Mouse (Mus musculus) stomach, embryonic 16.5 days (tissue): ENCODE measurements around the gene Paxip1. TPM values are rescaled to one million over a fixed set of nuclear protein-coding genes. Genes with fewer than 3 reads are reported as not detected.

ENCODE experiments used
- ATAC-seq: fragments of 200-750 bp; cut with Nextera tagmentation; 2 replicates; pipeline ENCODE4 v1.8.0; 2017; ENCODE audit warnings: moderate number of reproducible peaks, moderate TSS enrichment; ENCODE audit not compliant: insufficient read depth, low FRiP score
- H3K27ac ChIP-seq: fragments of 300-500 bp; sonication (generic); 2 replicates; pipeline ENCODE4 v1.5.1; 2014; ENCODE audit warnings: low read length
- H3K27me3 ChIP-seq: fragments of 300-500 bp; sonication (generic); 2 replicates; pipeline ENCODE4 v1.6.1; 2014; ENCODE audit warnings: low read length, control low read depth, mixed read lengths; ENCODE audit not compliant: control insufficient read depth, insufficient read depth
- H3K36me3 ChIP-seq: fragments of 300-500 bp; sonication (generic); 2 replicates; pipeline ENCODE4 v1.6.1; 2014; ENCODE audit warnings: low read length; ENCODE audit not compliant: control insufficient read depth, insufficient read depth
- H3K4me1 ChIP-seq: fragments of 300-500 bp; sonication (generic); 2 replicates; pipeline ENCODE4 v1.6.1; 2014; ENCODE audit warnings: low read length, control low read depth, mixed read lengths; ENCODE audit not compliant: control insufficient read depth, insufficient read depth
- H3K4me2 ChIP-seq: fragments of 300-500 bp; sonication (generic); 2 replicates; pipeline ENCODE4 v1.6.1; 2014; ENCODE audit warnings: low read depth, low read length, mixed read lengths
- H3K4me3 ChIP-seq: fragments of 300-500 bp; sonication (generic); replicated peaks from 2 replicates; pipeline ENCODE4 v1.5.1; 2014; ENCODE audit warnings: mild to moderate bottlenecking, low read length
- H3K9ac ChIP-seq: fragments of 300-500 bp; sonication (generic); 2 replicates; pipeline ENCODE4 v1.6.1; 2014; ENCODE audit warnings: low read length
- H3K9me3 ChIP-seq: fragments of 300-500 bp; sonication (generic); replicated peaks from 2 replicates; pipeline ENCODE4 v1.6.1; 2016; ENCODE audit warnings: low read length, control low read depth; ENCODE audit not compliant: control insufficient read depth
- WGBS: fragments of 180-500 bp; shearing (Covaris S2); extraction: QIAGEN DNeasy Blood & Tissue Kit; methylation state at CpG from one replicate; pipeline ENCODE4 v1.1.7; 2014; 5-methylcytosine and 5-hydroxymethylcytosine counted together
- polyA plus RNA-seq: library from polyadenylated mRNA; unstranded; fragments of >200 nt; fragmentation: Nextera tagmentation; extraction: Ambion mirVana; gene quantifications from 2 replicates; pipeline ENCODE4 v1.2.1, GENCODE M21; 2015

Gene Paxip1
- polyA plus RNA-seq, 1 experiment from 2014 or later = 23.1 TPM

GRCm38 (mm10) chr5:27711461-27712192 is 79.9 kb downstream of the Paxip1 start:
- H3K4me3 ChIP-seq = no peak overlapping the region
- H3K27ac ChIP-seq = no peak overlapping the region
- H3K36me3 ChIP-seq = no peaks in the 10 kb centered on the region
- 69% methylated on average over 8 of the region's 8 CpGs for WGBS
- no peak overlapping the region for H3K4me2 ChIP-seq
- H3K27me3 ChIP-seq = no peaks in the 10 kb centered on the region
- H3K9ac ChIP-seq = no peak overlapping the region
- no peaks in the 10 kb centered on the region for H3K9me3 ChIP-seq
- ATAC-seq = no peak
- peaks cover 9% of the 10 kb centered on the region; the same call in 1 of the 2 replicates for H3K4me1 ChIP-seq

GRCm38 (mm10) chr5:27708209-27708608 is 83.3 kb downstream of the Paxip1 start:
- no peak overlapping the region for H3K27ac ChIP-seq
- H3K4me2 ChIP-seq = no peak overlapping the region
- peaks cover 9% of the 10 kb centered on the region; the same call in 1 of the 2 replicates for H3K4me1 ChIP-seq
- WGBS = 10% methylated on average over 6 of the region's 6 CpGs
- no peak overlapping the region for H3K4me3 ChIP-seq
- no peaks in the 10 kb centered on the region for H3K9me3 ChIP-seq
- H3K36me3 ChIP-seq = no peaks in the 10 kb centered on the region
- H3K9ac ChIP-seq = no peak overlapping the region
- peak; percentile 57 for ATAC-seq
- H3K27me3 ChIP-seq = no peaks in the 10 kb centered on the region

GRCm38 (mm10) chr5:27707283-27707682 is 84.2 kb downstream of the Paxip1 start:
- Histone ChIP-seq H3K27me3 (no peaks in the 10 kb centered on the region), H3K4me3 (no peak overlapping the region), H3K27ac (no peak overlapping the region), H3K9ac (no peak overlapping the region), H3K4me1 (peaks cover 9% of the 10 kb centered on the region; the same call in 1 of the 2 replicates), H3K36me3 (no peaks in the 10 kb centered on the region), H3K9me3 (no peaks in the 10 kb centered on the region), H3K4me2 (no peak overlapping the region)
- ATAC-seq = no peak

GRCm38 (mm10) chr5:27706551-27706950 is 84.9 kb downstream of the Paxip1 start:
- Histone ChIP-seq H3K36me3 (no peaks in the 10 kb centered on the region), H3K9ac (no peak overlapping the region), H3K27ac (no peak overlapping the region), H3K4me1 (peaks cover 9% of the 10 kb centered on the region; the same call in 1 of the 2 replicates), H3K4me3 (no peak overlapping the region), H3K27me3 (no peaks in the 10 kb centered on the region), H3K9me3 (no peaks in the 10 kb centered on the region), H3K4me2 (no peak overlapping the region)
- 40% methylated on average over 6 of the region's 6 CpGs for WGBS
- ATAC-seq = no peak

- Histone ChIP-seq H3K4me2 (no peak overlapping the region), H3K27me3 (no peaks in the 10 kb centered on the region), H3K27ac (no peak overlapping the region), H3K9ac (no peak overlapping the region), H3K36me3 (no peaks in the 10 kb centered on the region), H3K9me3 (no peaks in the 10 kb centered on the region), H3K4me3 (no peak overlapping the region), H3K4me1 (peaks cover 9% of the 10 kb centered on the region; the same call in 1 of the 2 replicates)
- no peak for ATAC-seq
These were observed 86.5 kb downstream of the Paxip1 start for GRCm38 (mm10) chr5:27705020-27705419.

- Histone ChIP-seq H3K4me1 (no peaks in the 10 kb centered on the region), H3K27ac (no peak overlapping the region), H3K4me2 (no peak overlapping the region), H3K9me3 (no peaks in the 10 kb centered on the region), H3K27me3 (no peaks in the 10 kb centered on the region), H3K36me3 (no peaks in the 10 kb centered on the region), H3K4me3 (no peak overlapping the region), H3K9ac (no peak overlapping the region)
- 89% methylated on average over 6 of the region's 6 CpGs for WGBS
- ATAC-seq = no peak
These were observed 89.0 kb downstream of the Paxip1 start for GRCm38 (mm10) chr5:27702482-27702881.

Other genes with a start within 250 kb of the Paxip1 start
- 0.03 TPM in 1 of 2 replicates, not detected in the other for gene Htr5a, start 50.5 kb upstream of the Paxip1 start, polyA plus RNA-seq